In the genomic region with DNA sequence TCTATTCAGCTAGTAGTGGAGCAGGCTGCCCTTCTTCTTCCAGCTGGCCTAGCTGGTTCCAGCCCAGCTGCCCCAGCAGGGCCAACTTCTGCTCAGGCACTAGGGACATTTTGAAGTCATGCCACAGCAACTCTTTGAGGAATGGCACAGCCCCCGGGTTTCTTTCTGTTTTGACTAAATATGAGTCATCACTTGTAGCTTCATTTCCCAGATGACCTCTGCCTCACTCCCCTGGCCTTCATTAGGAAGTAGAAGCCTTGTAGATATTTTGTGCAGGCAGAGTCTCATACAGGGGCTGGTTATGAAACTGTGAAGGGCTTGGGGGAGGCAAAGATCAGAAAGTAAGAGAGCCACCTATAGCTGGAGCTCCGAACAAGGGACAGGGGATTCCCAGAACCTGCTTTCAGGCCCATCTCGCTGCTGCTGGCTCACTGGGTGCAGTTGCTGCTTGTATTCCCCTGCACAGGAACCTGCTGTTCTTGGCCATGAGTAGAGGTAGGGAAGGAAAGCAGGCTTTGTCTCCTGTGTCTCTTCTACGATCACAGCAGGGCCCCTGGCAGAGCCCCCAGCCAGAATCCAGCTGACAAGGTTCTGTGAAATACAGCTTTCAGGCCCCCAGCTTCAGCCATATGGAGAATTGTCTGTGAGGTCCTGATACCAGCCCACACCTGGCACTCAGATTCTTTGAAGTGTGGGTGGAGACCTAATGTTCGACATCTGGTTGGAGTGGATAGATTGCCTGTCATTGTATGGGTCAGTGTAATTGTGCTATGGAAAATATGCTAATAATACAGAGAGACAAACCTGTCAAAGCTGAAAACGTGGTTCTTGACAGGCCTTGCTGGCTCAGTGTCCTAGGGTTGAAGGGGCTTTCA, we compare ENCODE assay signal across 8 mouse cellular contexts. TPM values are rescaled to one million over a fixed set of nuclear protein-coding genes. Genes with fewer than 3 reads are reported as not detected.
A peak's percentile ranks its signal among the peaks of the same experiment; 100 is the strongest.
DNase-seq lines count a peak whose midpoint lies in the region; ATAC-seq and TF ChIP-seq lines count a peak whose summit lies in the region.

No protein-coding gene starts in this region.

- no peaks in the 10 kb centered on the region for H3K36me3 ChIP-seq in hindbrain, embryonic 10.5 days
- H3K36me3 ChIP-seq in hindbrain, embryonic 11.5 days (ENCODE audit: control insufficient read depth, insufficient read depth, low read length), result no peaks in the 10 kb centered on the region
- no peaks in the 10 kb centered on the region for H3K36me3 ChIP-seq in forebrain, embryonic 15.5 days
- H3K36me3 ChIP-seq in hindbrain, embryonic 13.5 days, result no peaks in the 10 kb centered on the region
- H3K36me3 ChIP-seq in liver, adult 2 months (ENCODE audit: control insufficient read depth, insufficient read depth, low read length), result no peaks in the 10 kb centered on the region

- H3K79me2 ChIP-seq in liver, adult 2 months (ENCODE audit: control insufficient read depth, insufficient read depth, low read length), result peaks cover 2% of the 10 kb centered on the region; the same call in 1 of the 2 replicates

- TF ChIP-seq CTCF in liver, adult 2 months (IDR thresholded peaks at IDR 0.05; ENCODE audit: low read depth, low read length), result no peak
- TF ChIP-seq CTCF in olfactory bulb, adult 2 months (IDR thresholded peaks at IDR 0.05; ENCODE audit: insufficient read depth, low read depth, low read length), result no peak

- H3K4me1 ChIP-seq in hindbrain, embryonic 10.5 days (replicated peaks), result peaks cover 21% of the 10 kb centered on the region
- H3K4me1 ChIP-seq in hindbrain, embryonic 11.5 days (replicated peaks; ENCODE audit: control insufficient read depth, insufficient read depth, low read length), result no peaks in the 10 kb centered on the region
- H3K4me1 ChIP-seq in forebrain, embryonic 15.5 days, result peaks cover 25% of the 10 kb centered on the region
- H3K4me1 ChIP-seq in hindbrain, embryonic 13.5 days (replicated peaks), result peaks cover 38% of the 10 kb centered on the region
- no peaks in the 10 kb centered on the region for H3K4me1 ChIP-seq in liver, adult 2 months (ENCODE audit: control insufficient read depth, insufficient read depth, low read length)
- H3K4me1 ChIP-seq in olfactory bulb, adult 2 months (ENCODE audit: control insufficient read depth, insufficient read depth, low read length), result peaks cover 18% of the 10 kb centered on the region

- H3K27ac ChIP-seq in hindbrain, embryonic 10.5 days, result peak overlapping the region; percentile 25; the same call in 1 of the 2 replicates
- H3K27ac ChIP-seq in hindbrain, embryonic 11.5 days (ENCODE audit: low read depth, low read length), result no peak overlapping the region
- H3K27ac ChIP-seq in forebrain, embryonic 15.5 days (replicated peaks), result peak overlapping the region; percentile 38
- H3K27ac ChIP-seq in hindbrain, embryonic 13.5 days, result peak overlapping the region; percentile 41; the same call in 1 of the 2 replicates
- no peak overlapping the region; the same call in 1 of the 2 replicates for H3K27ac ChIP-seq in liver, adult 2 months (replicated peaks; ENCODE audit: insufficient read depth, low read depth, low read length)
- 0 out of 2 replicates have a peak overlapping the region, but pooled peaks have one; percentile 3 for H3K27ac ChIP-seq in olfactory bulb, adult 2 months (ENCODE audit: insufficient read depth, low read depth, low read length)

- WGBS in hindbrain, embryonic 10.5 days, result 82% methylated on average over 6 of the region's 6 CpGs
- 79% methylated on average over 6 of the region's 6 CpGs for WGBS in hindbrain, embryonic 11.5 days
- WGBS in forebrain, embryonic 15.5 days, result 67% methylated on average over 6 of the region's 6 CpGs
- 64% methylated on average over 6 of the region's 6 CpGs for WGBS in hindbrain, embryonic 13.5 days
- WGBS in liver, adult 2 months, result 69% methylated on average over 6 of the region's 6 CpGs
- WGBS in olfactory bulb, adult 2 months, result 59% methylated on average over 6 of the region's 6 CpGs

- H3K27me3 ChIP-seq in hindbrain, embryonic 10.5 days (ENCODE audit: insufficient read depth, poor library complexity, severe bottlenecking), result no peaks in the 10 kb centered on the region
- H3K27me3 ChIP-seq in hindbrain, embryonic 11.5 days (ENCODE audit: control insufficient read depth, insufficient read depth, low read length), result no peaks in the 10 kb centered on the region
- no peaks in the 10 kb centered on the region for H3K27me3 ChIP-seq in forebrain, embryonic 15.5 days
- no peaks in the 10 kb centered on the region for H3K27me3 ChIP-seq in hindbrain, embryonic 13.5 days
- no peaks in the 10 kb centered on the region for H3K27me3 ChIP-seq in liver, adult 2 months (ENCODE audit: control insufficient read depth, insufficient read depth, low read length)

- TF ChIP-seq POLR2A in liver, adult 2 months (IDR thresholded peaks at IDR 0.05; ENCODE audit: extremely low read depth, insufficient read depth, low read length), result no peak
- no peak for TF ChIP-seq POLR2A in olfactory bulb, adult 2 months (IDR thresholded peaks at IDR 0.05; ENCODE audit: insufficient read depth, low read depth, low read length)

- no peak overlapping the region for H3K9ac ChIP-seq in hindbrain, embryonic 11.5 days (ENCODE audit: low read depth, low read length)
- H3K9ac ChIP-seq in forebrain, embryonic 15.5 days (replicated peaks), result no peak overlapping the region
- no peak overlapping the region for H3K9ac ChIP-seq in hindbrain, embryonic 13.5 days
- no peak overlapping the region for H3K9ac ChIP-seq in liver, adult 2 months (ENCODE audit: low read depth, low read length)

- H3K4me2 ChIP-seq in hindbrain, embryonic 11.5 days (replicated peaks; ENCODE audit: low read depth, low read length), result no peak overlapping the region
- no peak overlapping the region for H3K4me2 ChIP-seq in forebrain, embryonic 15.5 days (replicated peaks)
- no peak overlapping the region for H3K4me2 ChIP-seq in hindbrain, embryonic 13.5 days

- DNase-seq in hindbrain, embryonic 10.5 days (ENCODE audit: low spot score), result no peak
- DNase-seq in hindbrain, embryonic 11.5 days (ENCODE audit: low spot score), result no peak
- DNase-seq in adrenal gland, adult 2 months, result peak; percentile 81
- DNase-seq in liver, adult 2 months (ENCODE audit: extremely low read depth, low read depth, low spot score), result peak; percentile 14
- no peak for DNase-seq in thymus, postnatal 10 days (ENCODE audit: low spot score in 2 of 2)

- H3K9me3 ChIP-seq in hindbrain, embryonic 10.5 days, result no peaks in the 10 kb centered on the region
- H3K9me3 ChIP-seq in hindbrain, embryonic 11.5 days (ENCODE audit: control insufficient read depth, low read length), result no peaks in the 10 kb centered on the region
- no peaks in the 10 kb centered on the region for H3K9me3 ChIP-seq in forebrain, embryonic 15.5 days
- H3K9me3 ChIP-seq in hindbrain, embryonic 13.5 days, result no peaks in the 10 kb centered on the region

- ATAC-seq in hindbrain, embryonic 11.5 days (ENCODE audit: low FRiP score), result no peak
- ATAC-seq in forebrain, embryonic 15.5 days (replicated peaks), result no peak
- peak; percentile 37; the same call in 1 of the 2 replicates for ATAC-seq in hindbrain, embryonic 13.5 days (ENCODE audit: low FRiP score)

- no peak overlapping the region for H3K4me3 ChIP-seq in hindbrain, embryonic 10.5 days
- no peak overlapping the region for H3K4me3 ChIP-seq in hindbrain, embryonic 11.5 days (ENCODE audit: low read depth, low read length)
- no peak overlapping the region for H3K4me3 ChIP-seq in forebrain, embryonic 15.5 days
- H3K4me3 ChIP-seq in hindbrain, embryonic 13.5 days, result no peak overlapping the region
- no peak overlapping the region for H3K4me3 ChIP-seq in liver, adult 2 months (ENCODE audit: insufficient read depth, low read depth, low read length)
- H3K4me3 ChIP-seq in olfactory bulb, adult 2 months (ENCODE audit: insufficient read depth, low read depth, low read length), result no peak overlapping the region

RNA-seq across cellular contexts. Expression of gene Nck2, which starts 30.4 kb away (rescaled TPM):
- 39.5 and 40.8 TPM in 2 replicates for polyA plus RNA-seq in hindbrain, embryonic 10.5 days (2016; fragmentation: Nextera tagmentation; extraction: Ambion mirVana)
- polyA plus RNA-seq in hindbrain, embryonic 11.5 days (2014; fragmentation: Nextera tagmentation; extraction: Ambion mirVana), result 31.9 and 35.5 TPM in 2 replicates
- total RNA-seq in adrenal gland, adult 2 months (2021), result 10 to 100 TPM; 25.5 to 29.4 TPM
- polyA plus RNA-seq in adrenal gland, adult 2 months (2012; rRNA removed), result 30.5 and 33.4 TPM in 2 replicates
- 53.3 and 60.2 TPM in 2 replicates for polyA plus RNA-seq in forebrain, embryonic 15.5 days (2015; fragmentation: Nextera tagmentation; extraction: Ambion mirVana)
- polyA plus RNA-seq in hindbrain, embryonic 13.5 days (2015; fragmentation: Nextera tagmentation; extraction: Ambion mirVana), result 37.1 and 42.7 TPM in 2 replicates
- total RNA-seq in liver, adult 2 months (2014; rRNA removed), result 3.0 and 5.6 TPM in 2 replicates
- polyA plus RNA-seq in liver, adult 2 months (2012; rRNA removed), result 2.5 TPM in 2 replicates
- not detected in 2 replicates for polyA plus RNA-seq in olfactory bulb, adult 2 months (2012; ENCODE audit: insufficient read depth, insufficient read length, low replicate concordance, missing spikeins)

Comparison
In these comparisons a context has a peak if more than half of its experiments do, and no peak if none do; other contexts are left out.
1. H3K27ac ChIP-seq: peak in hindbrain, embryonic 10.5 days (single experiment), forebrain, embryonic 15.5 days (single experiment), hindbrain, embryonic 13.5 days (single experiment) and olfactory bulb, adult 2 months (single experiment); none in hindbrain, embryonic 11.5 days (single experiment) and liver, adult 2 months (single experiment).
2. DNase-seq: peak in adrenal gland, adult 2 months (single experiment) and liver, adult 2 months (single experiment); none in hindbrain, embryonic 10.5 days (single experiment), hindbrain, embryonic 11.5 days (single experiment) and thymus, postnatal 10 days (0 of 2).